Mouse (Mus musculus) forebrain, embryonic 15.5 days (tissue): ENCODE measurements around the gene Drosha. TPM values are rescaled to one million over a fixed set of nuclear protein-coding genes. Genes with fewer than 3 reads are reported as not detected.
"Not testable (repeated sequence)": the region's sequence is repeated elsewhere in the genome, so short reads cannot be mapped to it uniquely, and the experiment has no call there.

Experiments used
- ATAC-seq: fragments of 200-750 bp; cut with Nextera tagmentation; replicated peaks from 2 replicates; pipeline ENCODE4 v1.8.0; 2017; ENCODE audit warnings: mild to moderate bottlenecking, moderate TSS enrichment, moderate library complexity
- H3K27ac ChIP-seq: fragments of 300-500 bp; sonication (generic); replicated peaks from 2 replicates; pipeline ENCODE4 v1.5.1; 2015; ENCODE audit warnings: mild to moderate bottlenecking, inconsistent platforms
- H3K27me3 ChIP-seq: fragments of 300-500 bp; sonication (generic); 2 replicates; pipeline ENCODE4 v1.6.1; 2015; ENCODE audit warnings: inconsistent platforms
- H3K36me3 ChIP-seq: fragments of 300-500 bp; sonication (generic); 2 replicates; pipeline ENCODE4 v1.6.1; 2015; ENCODE audit warnings: mild to moderate bottlenecking, inconsistent platforms
- H3K4me1 ChIP-seq: fragments of 300-500 bp; sonication (generic); 2 replicates; pipeline ENCODE4 v1.6.1; 2015; ENCODE audit warnings: inconsistent platforms
- H3K4me2 ChIP-seq: fragments of 300-500 bp; sonication (generic); replicated peaks from 2 replicates; pipeline ENCODE4 v1.6.1; 2015; ENCODE audit warnings: mild to moderate bottlenecking, inconsistent platforms
- H3K4me3 ChIP-seq: fragments of 300-500 bp; sonication (generic); 2 replicates; pipeline ENCODE4 v1.5.1; 2015; ENCODE audit warnings: mild to moderate bottlenecking, inconsistent platforms
- H3K9ac ChIP-seq: fragments of 300-500 bp; sonication (generic); replicated peaks from 2 replicates; pipeline ENCODE4 v1.6.1; 2015; ENCODE audit warnings: mild to moderate bottlenecking, inconsistent platforms
- H3K9me3 ChIP-seq: fragments of 300-500 bp; sonication (generic); 2 replicates; pipeline ENCODE4 v1.6.1; 2016; ENCODE audit warnings: inconsistent platforms
- WGBS: fragments of 180-500 bp; shearing (Covaris S2); methylation state at CpG from one replicate; pipeline ENCODE4 v1.1.7; 2015; ENCODE audit warnings: mixed read lengths; 5-methylcytosine and 5-hydroxymethylcytosine counted together
- polyA plus RNA-seq: library from polyadenylated mRNA; unstranded; fragments of >200 nt; fragmentation: Nextera tagmentation; extraction: Ambion mirVana; gene quantifications from 2 replicates; pipeline ENCODE4 v1.2.1, GENCODE M21; 2015

The Drosha gene
- polyA plus RNA-seq, 1 experiment from 2014 or later = 54.7 TPM

DNA sequence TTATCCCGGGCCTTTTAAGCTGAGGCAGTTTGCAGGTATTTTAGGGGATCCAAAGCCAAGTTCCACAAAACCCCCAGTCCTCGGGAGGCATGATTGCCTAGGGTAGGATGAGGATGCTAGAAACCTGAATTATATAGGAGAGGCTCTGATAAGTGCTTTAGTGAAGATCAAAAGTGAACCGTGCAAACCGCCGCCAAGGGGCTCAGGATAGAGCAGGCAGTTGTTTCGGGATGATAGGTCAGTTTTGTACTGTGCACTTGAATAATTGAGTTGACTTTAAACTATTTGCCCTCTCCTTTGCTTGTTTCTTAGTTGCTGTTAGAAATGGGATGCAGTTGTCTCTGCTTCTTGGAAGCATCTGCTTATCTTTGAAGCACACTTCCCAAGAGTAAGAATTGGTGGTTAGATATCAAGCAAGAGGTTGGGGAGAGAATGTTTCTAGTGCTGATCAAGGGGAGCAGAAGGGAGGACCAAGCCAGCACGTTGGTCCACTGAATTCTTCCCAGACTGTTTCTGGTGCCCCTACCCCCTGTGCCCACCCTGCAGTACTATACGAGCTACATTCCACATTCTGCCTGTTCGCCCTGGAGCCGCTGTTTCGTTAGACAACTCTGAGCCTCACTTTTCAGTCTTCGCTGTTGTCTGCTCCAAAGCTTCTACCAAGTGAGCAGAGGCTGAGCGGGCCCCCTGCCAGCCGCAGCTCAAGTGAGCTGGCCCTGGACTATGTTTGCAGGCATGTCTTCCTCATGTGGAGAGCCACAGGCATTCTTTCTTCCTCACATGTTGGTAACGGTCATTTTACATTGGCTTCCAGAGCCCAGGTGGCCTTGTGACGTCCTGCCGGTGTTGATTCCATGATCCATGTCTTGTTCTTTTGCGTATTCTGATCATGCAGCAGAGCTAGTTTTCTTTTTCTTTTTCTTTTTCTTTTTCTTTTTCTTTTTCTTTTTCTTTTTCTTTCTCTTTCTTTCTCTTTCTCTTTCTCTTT lies 71.7 kb downstream of the Drosha start:
- H3K36me3 ChIP-seq = peaks cover 57% of the 10 kb centered on the region
- H3K9me3 ChIP-seq = no peaks in the 10 kb centered on the region
- no peak for ATAC-seq

GRCm38 (mm10) chr15:12897831-12898230 lies 73.2 kb downstream of the Drosha start:
- no peak for ATAC-seq
- peaks cover 67% of the 10 kb centered on the region for H3K36me3 ChIP-seq
- 90% methylated on average over 8 of the region's 8 CpGs for WGBS

More for the DNA sequence above, 71.7 kb downstream of the Drosha start:
- no peak overlapping the region for H3K27ac ChIP-seq
- WGBS = 95% methylated on average over 18 of the region's 18 CpGs
- H3K4me2 ChIP-seq = no peak overlapping the region
- H3K4me1 ChIP-seq = no peaks in the 10 kb centered on the region
- no peaks in the 10 kb centered on the region for H3K27me3 ChIP-seq
- no peak overlapping the region for H3K4me3 ChIP-seq
- no peak overlapping the region for H3K9ac ChIP-seq

GRCm38 (mm10) chr15:12900428-12901196 lies 76.0 kb downstream of the Drosha start:
- Histone ChIP-seq H3K9ac (no peak overlapping the region), H3K9me3 (no peaks in the 10 kb centered on the region), H3K4me2 (no peak overlapping the region), H3K36me3 (peaks cover 67% of the 10 kb centered on the region), H3K27me3 (no peaks in the 10 kb centered on the region), H3K4me3 (no peak overlapping the region), H3K27ac (0 out of 2 replicates have a peak overlapping the region, but pooled peaks have one; percentile 27), H3K4me1 (no peaks in the 10 kb centered on the region)
- WGBS = 89% methylated on average over 18 of the region's 18 CpGs
- no peak for ATAC-seq

More at GRCm38 (mm10) chr15:12897831-12898230, 73.2 kb downstream of the Drosha start:
- Histone ChIP-seq H3K9me3 (no peaks in the 10 kb centered on the region), H3K27me3 (no peaks in the 10 kb centered on the region), H3K4me1 (no peaks in the 10 kb centered on the region), H3K27ac (no peak overlapping the region), H3K9ac (no peak overlapping the region), H3K4me2 (no peak overlapping the region), H3K4me3 (no peak overlapping the region)

DNA sequence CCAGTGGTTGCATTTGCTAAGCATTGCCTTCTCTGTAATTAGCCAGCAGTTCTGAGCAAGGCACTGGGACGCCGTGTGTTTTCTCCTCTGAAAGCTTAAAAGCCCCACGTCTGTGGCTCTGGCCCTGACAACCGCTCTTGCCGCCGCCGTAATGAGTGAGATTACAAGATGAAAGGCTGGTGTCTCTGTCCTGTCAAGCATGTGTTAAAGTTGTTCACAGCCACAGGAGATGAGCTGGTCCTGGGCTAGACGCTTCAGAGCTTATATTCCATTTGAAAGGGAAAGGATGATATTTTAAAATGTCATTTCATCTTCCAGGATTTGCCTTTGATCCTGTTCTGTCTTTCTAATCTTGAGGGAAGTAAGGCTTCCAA lies 76.6 kb downstream of the Drosha start:
- H3K36me3 ChIP-seq = peaks cover 61% of the 10 kb centered on the region
- H3K4me3 ChIP-seq = no peak overlapping the region
- H3K27me3 ChIP-seq = no peaks in the 10 kb centered on the region
- no peak overlapping the region for H3K4me2 ChIP-seq
- H3K4me1 ChIP-seq = no peaks in the 10 kb centered on the region
- H3K9ac ChIP-seq = no peak overlapping the region
- H3K9me3 ChIP-seq = no peaks in the 10 kb centered on the region
- H3K27ac ChIP-seq = 0 out of 2 replicates have a peak overlapping the region, but pooled peaks have one; percentile 27
- 68% methylated on average over 8 of the region's 8 CpGs for whole genome bisulfite sequencing
- 0 out of 2 replicates have a peak, but pooled peaks have one; percentile 20 for ATAC-seq

DNA sequence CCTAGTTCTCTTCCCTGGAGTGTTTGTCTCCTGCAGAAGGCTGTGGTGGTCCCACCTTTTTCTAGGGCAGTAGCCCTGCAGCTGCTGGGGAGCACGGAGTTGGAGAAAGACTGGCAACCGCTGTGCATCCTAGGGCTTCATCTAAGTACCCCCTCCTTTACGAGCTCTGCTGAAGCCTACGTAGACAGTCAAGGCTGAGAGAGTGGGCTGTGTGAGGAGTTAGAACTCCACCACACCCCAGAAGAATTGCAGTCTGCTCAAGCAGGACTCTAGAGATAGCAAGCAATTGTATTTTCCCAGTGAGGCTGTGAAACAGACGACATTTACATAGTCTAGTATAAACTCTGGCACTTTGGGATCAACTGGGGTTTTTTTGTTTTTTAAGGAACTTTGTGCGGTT lies 79.8 kb downstream of the Drosha start:
- no peak for ATAC-seq
- Histone ChIP-seq H3K9me3 (no peaks in the 10 kb centered on the region), H3K9ac (no peak overlapping the region), H3K4me2 (no peak overlapping the region), H3K36me3 (peaks cover 50% of the 10 kb centered on the region), H3K27ac (no peak overlapping the region), H3K27me3 (no peaks in the 10 kb centered on the region), H3K4me3 (no peak overlapping the region), H3K4me1 (peaks cover 12% of the 10 kb centered on the region)
- WGBS = 90% methylated on average over 6 of the region's 6 CpGs

DNA sequence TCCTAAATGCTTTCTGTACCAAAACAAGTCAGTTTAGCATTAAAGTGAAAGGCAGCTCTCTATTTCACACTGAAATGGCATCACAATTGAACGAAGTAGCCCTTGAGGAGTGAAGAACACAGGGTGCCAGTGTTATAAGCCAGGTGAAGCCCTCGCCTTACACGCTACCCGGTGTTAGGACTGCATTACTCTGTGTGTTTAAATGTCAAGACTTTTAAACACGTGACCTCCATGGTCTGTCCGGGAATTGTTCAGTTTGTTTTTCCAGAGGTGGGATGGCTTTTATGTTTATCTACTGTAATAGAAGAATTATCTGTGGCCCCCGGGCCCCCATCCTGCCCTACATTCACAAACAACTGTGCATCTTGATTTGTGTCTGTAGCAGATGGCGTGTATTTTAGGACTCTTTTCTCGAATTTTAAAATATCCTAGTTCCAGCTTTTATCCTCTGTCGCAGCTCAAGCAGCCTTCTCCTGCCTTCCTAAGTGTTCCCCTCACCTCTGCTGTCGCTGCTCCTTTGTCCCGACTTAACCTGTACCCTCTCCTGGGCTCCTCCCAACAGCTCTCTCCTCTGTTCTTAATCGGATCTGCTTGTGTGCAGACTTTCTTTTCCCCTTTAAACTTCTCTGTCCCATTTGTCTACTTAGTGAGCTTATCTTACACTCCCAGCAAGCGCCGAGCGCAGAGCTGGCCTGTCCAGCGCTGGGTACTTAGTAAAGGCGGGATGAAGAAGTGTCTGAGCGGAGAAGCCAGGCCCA lies 83.5 kb downstream of the Drosha start:
- H3K9ac ChIP-seq = no peak overlapping the region
- H3K9me3 ChIP-seq = no peaks in the 10 kb centered on the region
- peaks cover 24% of the 10 kb centered on the region for H3K36me3 ChIP-seq
- no peak overlapping the region for H3K4me2 ChIP-seq
- H3K4me3 ChIP-seq = no peak overlapping the region
- 80% methylated on average over 19 of the region's 19 CpGs for WGBS
- H3K27ac ChIP-seq = no peak overlapping the region
- H3K27me3 ChIP-seq = no peaks in the 10 kb centered on the region
- peaks cover 12% of the 10 kb centered on the region for H3K4me1 ChIP-seq
- ATAC-seq = 0 out of 2 replicates have a peak, but pooled peaks have one; percentile 36

GRCm38 (mm10) chr15:12908720-12909028 lies 84.1 kb downstream of the Drosha start:
- Histone ChIP-seq H3K27ac (no peak overlapping the region), H3K9ac (no peak overlapping the region), H3K4me2 (no peak overlapping the region), H3K4me3 (no peak overlapping the region), H3K27me3 (no peaks in the 10 kb centered on the region), H3K4me1 (peaks cover 12% of the 10 kb centered on the region), H3K36me3 (peaks cover 23% of the 10 kb centered on the region), H3K9me3 (no peaks in the 10 kb centered on the region)
- ATAC-seq = 0 out of 2 replicates have a peak, but pooled peaks have one; percentile 9
- WGBS = 53% methylated on average over 4 of the region's 4 CpGs

- Histone ChIP-seq H3K27ac (no peak overlapping the region), H3K9me3 (no peaks in the 10 kb centered on the region), H3K4me3 (no peak overlapping the region), H3K4me1 (peaks cover 12% of the 10 kb centered on the region), H3K9ac (no peak overlapping the region), H3K4me2 (no peak overlapping the region), H3K27me3 (no peaks in the 10 kb centered on the region), H3K36me3 (peaks cover 23% of the 10 kb centered on the region)
- WGBS = 74% methylated on average over 7 of the region's 7 CpGs
- no peak for ATAC-seq
These were observed 84.6 kb downstream of the Drosha start for GRCm38 (mm10) chr15:12909171-12909570.

- Histone ChIP-seq H3K27ac (no peak overlapping the region), H3K9me3 (no peaks in the 10 kb centered on the region), H3K27me3 (no peaks in the 10 kb centered on the region), H3K4me1 (peaks cover 12% of the 10 kb centered on the region), H3K4me3 (no peak overlapping the region), H3K36me3 (peaks cover 27% of the 10 kb centered on the region), H3K9ac (no peak overlapping the region), H3K4me2 (no peak overlapping the region)
- ATAC-seq = no peak
- 80% methylated on average over 7 of the region's 7 CpGs for WGBS
These were observed 86.5 kb downstream of the Drosha start for GRCm38 (mm10) chr15:12911082-12911481.

DNA sequence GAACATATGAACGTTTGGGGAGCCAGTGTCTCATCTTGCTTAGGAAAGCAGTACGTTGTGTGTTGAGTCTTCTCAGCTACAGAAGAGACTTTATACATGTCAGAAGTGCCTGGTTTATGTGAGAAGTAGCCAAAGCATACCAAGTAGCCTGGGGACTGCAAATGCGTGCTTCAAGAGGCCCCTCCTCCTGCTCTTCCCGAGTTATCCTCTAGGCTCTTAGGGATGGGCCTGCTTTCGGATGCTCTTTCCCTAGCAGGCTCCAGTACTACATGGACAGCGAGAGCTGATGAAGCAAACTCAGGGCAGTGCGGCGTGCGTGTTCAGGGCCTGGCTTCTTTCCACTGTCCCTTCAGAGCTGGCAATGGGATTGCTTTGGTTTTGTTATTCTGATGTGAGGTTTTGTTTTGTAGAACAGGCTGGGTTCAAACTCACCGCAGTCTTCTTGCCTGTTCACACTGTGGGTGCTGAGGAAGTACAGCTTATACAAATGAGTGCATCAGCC lies 91.8 kb downstream of the Drosha start:
- ATAC-seq = peak; percentile 29; the same call in 1 of the 2 replicates
- 58% methylated on average over 10 of the region's 10 CpGs for WGBS
- H3K4me1 ChIP-seq = no peaks in the 10 kb centered on the region
- no peaks in the 10 kb centered on the region for H3K9me3 ChIP-seq
- no peak overlapping the region for H3K4me2 ChIP-seq
- H3K27me3 ChIP-seq = no peaks in the 10 kb centered on the region
- no peak overlapping the region for H3K9ac ChIP-seq
- no peak overlapping the region for H3K4me3 ChIP-seq
- peaks cover 39% of the 10 kb centered on the region for H3K36me3 ChIP-seq
- no peak overlapping the region for H3K27ac ChIP-seq

- WGBS = 85% methylated on average over 11 of the region's 11 CpGs
- not testable (repeated sequence) for H3K9me3 ChIP-seq, ATAC-seq, H3K9ac ChIP-seq, H3K4me3 ChIP-seq, H3K4me2 ChIP-seq, H3K27me3 ChIP-seq, H3K27ac ChIP-seq, H3K4me1 ChIP-seq
- peaks cover 45% of the 10 kb centered on the region for H3K36me3 ChIP-seq
These were observed 94.8 kb downstream of the Drosha start for GRCm38 (mm10) chr15:12919326-12919966.
